Mouse (Mus musculus): ENCODE measurements around the gene Gm49394. TPM values are rescaled to one million over a fixed set of nuclear protein-coding genes. Genes with fewer than 3 reads are reported as not detected.
A peak's percentile ranks its signal among the peaks of the same experiment; 100 is the strongest.

Gene Gm49394
- polyA plus RNA-seq (2014; fragmentation: Nextera tagmentation; extraction: Ambion mirVana) = 0.13 and 0.24 TPM in 2 replicates

DNA sequence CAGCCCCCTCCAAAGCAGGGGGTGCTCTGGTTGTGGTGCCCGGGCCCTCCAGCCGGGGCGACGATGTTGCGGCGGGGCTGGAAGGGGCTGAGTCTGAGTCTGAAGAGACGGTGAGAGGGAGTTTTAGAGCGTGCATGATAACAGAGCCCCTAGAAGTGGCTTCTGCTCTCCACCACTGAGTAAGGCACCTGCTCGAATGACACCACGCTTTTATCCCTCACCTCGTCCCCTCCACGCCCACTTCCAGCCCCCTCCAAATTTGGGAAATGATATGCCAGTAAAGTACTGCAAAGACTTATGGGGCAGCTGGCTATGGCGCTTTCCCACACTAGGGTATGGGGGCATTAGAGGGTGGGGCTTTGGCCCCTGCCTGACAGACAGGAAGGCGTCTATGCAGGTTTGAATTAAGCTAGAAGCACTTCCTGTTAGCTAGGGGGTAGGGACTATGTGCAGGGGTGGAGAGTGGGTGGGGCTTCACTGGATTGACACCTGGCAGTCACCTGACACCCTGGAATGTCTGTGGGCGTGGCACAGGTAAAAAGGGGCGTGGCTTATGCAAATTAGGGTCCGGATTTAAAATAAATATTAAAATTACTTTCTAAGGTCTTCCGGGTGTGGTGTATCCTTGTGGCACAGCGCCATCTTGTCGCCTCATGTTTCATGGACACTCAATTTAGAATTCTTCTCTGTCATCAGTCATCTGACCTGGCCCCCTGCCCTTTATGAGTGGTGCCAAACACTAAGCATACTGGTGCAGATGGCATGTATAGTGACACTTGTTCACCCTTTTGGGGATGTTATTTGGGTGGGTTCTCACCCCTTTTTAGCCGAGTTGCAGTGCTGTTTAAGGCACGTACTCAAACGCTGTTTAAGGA is at the start of gene Gm49394:
Gm49394 (minus strand) TSS at position 192 of the 875 bp plus-strand sequence.
- DNase-seq (ENCODE audit: low spot score) (peak; percentile 64), ATAC-seq (replicated peaks; ENCODE audit: low FRiP score, low TSS enrichment, low read depth) (no peak)
- Histone ChIP-seq H3K4me2 (ENCODE audit: low read length) (no peak within 1 kb of the TSS), H3K9me3 (ENCODE audit: control insufficient read depth, low read length) (peaks cover 27% of the 10 kb centered on the region), H3K27me3 (replicated peaks; ENCODE audit: control insufficient read depth, insufficient read depth, low read length) (peaks cover 18% of the 10 kb centered on the region), H3K9ac (ENCODE audit: low read length) (no peak within 1 kb of the TSS), H3K4me1 (replicated peaks; ENCODE audit: control insufficient read depth, insufficient read depth, low read length) (no peaks in the 10 kb centered on the region), H3K27ac (ENCODE audit: low read depth) (no peak within 1 kb of the TSS), H3K36me3 (ENCODE audit: control insufficient read depth, insufficient read depth, low read length) (peaks cover 12% of the 10 kb centered on the region; the same call in 1 of the 2 replicates), H3K4me3 (ENCODE audit: low read depth, low read length) (no peak within 1 kb of the TSS)
- 84% methylated on average over 23 of the region's 23 CpGs for WGBS

- DNase-seq (ENCODE audit: low spot score) (peak; percentile 80), ATAC-seq (replicated peaks; ENCODE audit: low FRiP score, low TSS enrichment, low read depth) (no peak)
- peak overlapping the region; percentile 36 for H3K4me2 ChIP-seq (ENCODE audit: low read length)
- WGBS = 19% methylated on average over 8 of the region's 8 CpGs
- no peaks in the 10 kb centered on the region for H3K9me3 ChIP-seq (ENCODE audit: control insufficient read depth, low read length)
- H3K36me3 ChIP-seq (ENCODE audit: control insufficient read depth, insufficient read depth, low read length) = no peaks in the 10 kb centered on the region
- H3K27me3 ChIP-seq (replicated peaks; ENCODE audit: control insufficient read depth, insufficient read depth, low read length) = no peaks in the 10 kb centered on the region
- H3K9ac ChIP-seq (ENCODE audit: low read length) = no peak overlapping the region
- H3K27ac ChIP-seq (ENCODE audit: low read depth) = no peak overlapping the region
- no peak overlapping the region for H3K4me3 ChIP-seq (ENCODE audit: low read depth, low read length)
- H3K4me1 ChIP-seq (replicated peaks; ENCODE audit: control insufficient read depth, insufficient read depth, low read length) = no peaks in the 10 kb centered on the region
Observed at GRCm38 (mm10) chr7:142714783-142715498, 45.2 kb upstream of the Gm49394 start.

DNA sequence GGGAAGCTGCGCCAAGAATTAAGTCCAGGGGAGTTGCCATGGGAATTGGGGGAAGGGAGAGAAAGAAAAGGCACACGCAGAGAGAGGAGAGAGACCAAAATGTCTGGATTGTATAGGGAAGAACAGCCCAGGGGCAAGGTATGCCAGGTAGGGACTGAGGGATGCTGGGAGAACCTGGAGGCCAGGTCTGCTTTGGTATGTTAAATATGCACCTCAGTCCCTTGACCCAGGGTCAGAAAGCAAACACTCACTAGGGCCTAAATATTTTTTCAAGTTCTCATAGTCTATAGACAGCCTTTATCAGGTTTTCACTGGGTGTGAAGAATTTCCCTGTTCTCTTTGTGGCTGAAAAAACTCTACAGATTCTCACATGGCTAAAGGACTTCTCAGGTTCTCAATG is 37.1 kb upstream of the Gm49394 start:
- DNase-seq (ENCODE audit: low spot score) (no peak), ATAC-seq (replicated peaks; ENCODE audit: low FRiP score, low TSS enrichment, low read depth) (no peak)
- no peaks in the 10 kb centered on the region for H3K4me1 ChIP-seq (replicated peaks; ENCODE audit: control insufficient read depth, insufficient read depth, low read length)
- H3K4me2 ChIP-seq (ENCODE audit: low read length) = no peak overlapping the region
- H3K27me3 ChIP-seq (replicated peaks; ENCODE audit: control insufficient read depth, insufficient read depth, low read length) = no peaks in the 10 kb centered on the region
- H3K36me3 ChIP-seq (ENCODE audit: control insufficient read depth, insufficient read depth, low read length) = no peaks in the 10 kb centered on the region
- no peak overlapping the region for H3K4me3 ChIP-seq (ENCODE audit: low read depth, low read length)
- H3K9me3 ChIP-seq (ENCODE audit: control insufficient read depth, low read length) = no peaks in the 10 kb centered on the region
- no peak overlapping the region for H3K27ac ChIP-seq (ENCODE audit: low read depth)
- H3K9ac ChIP-seq (ENCODE audit: low read length) = no peak overlapping the region
- 69% methylated on average over 2 of the region's 2 CpGs for WGBS

GRCm38 (mm10) chr7:142699334-142699860 is 29.7 kb upstream of the Gm49394 start:
- H3K4me2 ChIP-seq (ENCODE audit: low read length) = no peak overlapping the region
- WGBS = 72% methylated on average over 5 of the region's 5 CpGs
- H3K9me3 ChIP-seq (ENCODE audit: control insufficient read depth, low read length) = no peaks in the 10 kb centered on the region
- no peak for DNase-seq (ENCODE audit: low spot score)
- no peak overlapping the region for H3K4me3 ChIP-seq (ENCODE audit: low read depth, low read length)
- no peak for ATAC-seq (replicated peaks; ENCODE audit: low FRiP score, low TSS enrichment, low read depth)
- H3K36me3 ChIP-seq (ENCODE audit: control insufficient read depth, insufficient read depth, low read length) = no peaks in the 10 kb centered on the region
- no peaks in the 10 kb centered on the region for H3K27me3 ChIP-seq (replicated peaks; ENCODE audit: control insufficient read depth, insufficient read depth, low read length)
- H3K27ac ChIP-seq (ENCODE audit: low read depth) = no peak overlapping the region
- H3K4me1 ChIP-seq (replicated peaks; ENCODE audit: control insufficient read depth, insufficient read depth, low read length) = no peaks in the 10 kb centered on the region
- H3K9ac ChIP-seq (ENCODE audit: low read length) = no peak overlapping the region

- H3K27ac ChIP-seq (ENCODE audit: low read depth) = no peak overlapping the region
- H3K4me3 ChIP-seq (ENCODE audit: low read depth, low read length) = no peak overlapping the region
- no peaks in the 10 kb centered on the region for H3K27me3 ChIP-seq (replicated peaks; ENCODE audit: control insufficient read depth, insufficient read depth, low read length)
- H3K9ac ChIP-seq (ENCODE audit: low read length) = no peak overlapping the region
- no peaks in the 10 kb centered on the region for H3K4me1 ChIP-seq (replicated peaks; ENCODE audit: control insufficient read depth, insufficient read depth, low read length)
- no peak for ATAC-seq (replicated peaks; ENCODE audit: low FRiP score, low TSS enrichment, low read depth)
- DNase-seq (ENCODE audit: low spot score) = no peak
- H3K4me2 ChIP-seq (ENCODE audit: low read length) = no peak overlapping the region
- H3K9me3 ChIP-seq (ENCODE audit: control insufficient read depth, low read length) = no peaks in the 10 kb centered on the region
- WGBS = 90% methylated on average over 3 of the region's 3 CpGs
- H3K36me3 ChIP-seq (ENCODE audit: control insufficient read depth, insufficient read depth, low read length) = no peaks in the 10 kb centered on the region
Observed at GRCm38 (mm10) chr7:142678611-142679010, 8.9 kb upstream of the Gm49394 start.

DNA sequence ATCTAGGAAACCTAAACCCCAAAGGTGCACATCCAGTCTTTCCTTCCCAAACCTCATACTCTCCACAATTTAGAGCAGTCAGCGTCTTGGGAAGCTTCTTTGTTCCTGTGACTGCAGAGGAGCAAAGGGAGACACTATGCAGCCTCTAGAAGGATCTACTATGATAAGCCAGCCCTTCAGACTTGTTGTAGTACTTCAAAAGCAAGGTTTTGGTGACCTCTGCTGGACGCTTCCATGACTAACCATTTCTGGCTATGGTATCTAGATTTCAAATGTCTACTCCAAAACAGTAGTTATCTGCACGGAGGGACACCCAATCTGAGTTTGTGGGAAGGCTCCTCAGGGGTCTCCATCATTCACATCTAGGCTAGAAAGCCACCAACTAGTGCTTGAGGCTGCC is 5.9 kb upstream of the Gm49394 start:
- Histone ChIP-seq H3K4me1 (replicated peaks; ENCODE audit: control insufficient read depth, insufficient read depth, low read length) (no peaks in the 10 kb centered on the region), H3K36me3 (ENCODE audit: control insufficient read depth, insufficient read depth, low read length) (no peaks in the 10 kb centered on the region), H3K4me3 (ENCODE audit: low read depth, low read length) (no peak overlapping the region), H3K27me3 (replicated peaks; ENCODE audit: control insufficient read depth, insufficient read depth, low read length) (no peaks in the 10 kb centered on the region), H3K9ac (ENCODE audit: low read length) (no peak overlapping the region), H3K9me3 (ENCODE audit: control insufficient read depth, low read length) (0 out of 2 replicates have a peak, but pooled peaks cover 12% of the 10 kb centered on the region), H3K27ac (ENCODE audit: low read depth) (0 out of 2 replicates have a peak overlapping the region, but pooled peaks have one; percentile 9), H3K4me2 (ENCODE audit: low read length) (no peak overlapping the region)
- WGBS = 4% methylated on average over 3 of the region's 3 CpGs
- DNase-seq (ENCODE audit: low spot score) (peak; percentile 85), ATAC-seq (replicated peaks; ENCODE audit: low FRiP score, low TSS enrichment, low read depth) (0 out of 2 replicates have a peak, but pooled peaks have one; percentile 38)

GRCm38 (mm10) chr7:142675141-142675540 is 5.4 kb upstream of the Gm49394 start:
- H3K27me3 ChIP-seq (replicated peaks; ENCODE audit: control insufficient read depth, insufficient read depth, low read length) = no peaks in the 10 kb centered on the region
- H3K36me3 ChIP-seq (ENCODE audit: control insufficient read depth, insufficient read depth, low read length) = no peaks in the 10 kb centered on the region
- no peaks in the 10 kb centered on the region for H3K4me1 ChIP-seq (replicated peaks; ENCODE audit: control insufficient read depth, insufficient read depth, low read length)
- H3K27ac ChIP-seq (ENCODE audit: low read depth) = 0 out of 2 replicates have a peak overlapping the region, but pooled peaks have one; percentile 9
- no peak overlapping the region for H3K9ac ChIP-seq (ENCODE audit: low read length)
- 62% methylated on average over 6 of the region's 6 CpGs for WGBS
- no peak overlapping the region for H3K4me3 ChIP-seq (ENCODE audit: low read depth, low read length)
- no peak for ATAC-seq (replicated peaks; ENCODE audit: low FRiP score, low TSS enrichment, low read depth)
- peaks cover 16% of the 10 kb centered on the region for H3K9me3 ChIP-seq (ENCODE audit: control insufficient read depth, low read length)
- no peak overlapping the region for H3K4me2 ChIP-seq (ENCODE audit: low read length)
- no peak for DNase-seq (ENCODE audit: low spot score)

GRCm38 (mm10) chr7:142672120-142672519 is 2.4 kb upstream of the Gm49394 start:
- WGBS = 11% methylated on average over 4 of the region's 4 CpGs
- Histone ChIP-seq H3K9me3 (ENCODE audit: control insufficient read depth, low read length) (peaks cover 27% of the 10 kb centered on the region), H3K4me3 (ENCODE audit: low read depth, low read length) (no peak overlapping the region), H3K36me3 (ENCODE audit: control insufficient read depth, insufficient read depth, low read length) (peaks cover 7% of the 10 kb centered on the region; the same call in 1 of the 2 replicates), H3K4me1 (replicated peaks; ENCODE audit: control insufficient read depth, insufficient read depth, low read length) (no peaks in the 10 kb centered on the region), H3K9ac (ENCODE audit: low read length) (no peak overlapping the region), H3K27ac (ENCODE audit: low read depth) (no peak overlapping the region), H3K27me3 (replicated peaks; ENCODE audit: control insufficient read depth, insufficient read depth, low read length) (no peaks in the 10 kb centered on the region), H3K4me2 (ENCODE audit: low read length) (no peak overlapping the region)
- DNase-seq (ENCODE audit: low spot score) = peak; percentile 75
- ATAC-seq (replicated peaks; ENCODE audit: low FRiP score, low TSS enrichment, low read depth) = no peak
